Mouse (Mus musculus): ENCODE data around the gene Naga. TPM values are rescaled to one million over a fixed set of nuclear protein-coding genes. Genes with fewer than 3 reads are reported as not detected.

The Naga gene
- polyA plus RNA-seq, 1 experiment from 2014 or later, result 23.0 TPM

DNA sequence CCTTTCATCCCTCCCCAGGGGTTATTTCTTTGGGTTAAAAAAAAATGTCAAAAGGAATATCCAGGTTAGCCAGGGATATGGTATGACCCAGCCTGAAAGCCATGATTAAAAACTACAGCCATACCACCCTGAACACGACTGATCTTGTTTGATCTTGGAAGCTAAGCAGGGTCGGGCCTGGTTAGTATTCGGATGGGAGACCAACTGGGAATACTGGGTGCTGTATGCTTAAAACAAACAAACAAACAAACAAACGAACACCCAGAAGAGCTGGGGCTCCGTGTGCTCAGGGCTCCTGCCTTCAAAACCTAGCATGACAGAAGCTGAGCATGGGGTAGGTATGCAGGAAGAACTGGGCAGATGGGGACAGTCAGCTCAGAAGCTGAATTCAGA, 3.8 kb upstream of the Naga start:
- H3K4me2 ChIP-seq (ENCODE audit: low read length), result no peak overlapping the region
- H3K4me1 ChIP-seq (ENCODE audit: control insufficient read depth, insufficient read depth, low read length), result peaks cover 24% of the 10 kb centered on the region
- WGBS, result 77% methylated on average over 5 of the region's 5 CpGs
- no peaks in the 10 kb centered on the region for H3K9me3 ChIP-seq (ENCODE audit: control insufficient read depth, low read length)
- no peak overlapping the region for H3K4me3 ChIP-seq (replicated peaks; ENCODE audit: low read depth, low read length)
- peaks cover 9% of the 10 kb centered on the region for H3K27me3 ChIP-seq (ENCODE audit: control insufficient read depth, insufficient read depth, low read length)
- no peaks in the 10 kb centered on the region for H3K36me3 ChIP-seq (ENCODE audit: control insufficient read depth, insufficient read depth, low read length)
- H3K9ac ChIP-seq (replicated peaks; ENCODE audit: low read length), result no peak overlapping the region
- DNase-seq (no peak), ATAC-seq (ENCODE audit: low FRiP score, low TSS enrichment) (no peak)
- no peak overlapping the region for H3K27ac ChIP-seq (replicated peaks; ENCODE audit: low read depth, low read length)

DNA sequence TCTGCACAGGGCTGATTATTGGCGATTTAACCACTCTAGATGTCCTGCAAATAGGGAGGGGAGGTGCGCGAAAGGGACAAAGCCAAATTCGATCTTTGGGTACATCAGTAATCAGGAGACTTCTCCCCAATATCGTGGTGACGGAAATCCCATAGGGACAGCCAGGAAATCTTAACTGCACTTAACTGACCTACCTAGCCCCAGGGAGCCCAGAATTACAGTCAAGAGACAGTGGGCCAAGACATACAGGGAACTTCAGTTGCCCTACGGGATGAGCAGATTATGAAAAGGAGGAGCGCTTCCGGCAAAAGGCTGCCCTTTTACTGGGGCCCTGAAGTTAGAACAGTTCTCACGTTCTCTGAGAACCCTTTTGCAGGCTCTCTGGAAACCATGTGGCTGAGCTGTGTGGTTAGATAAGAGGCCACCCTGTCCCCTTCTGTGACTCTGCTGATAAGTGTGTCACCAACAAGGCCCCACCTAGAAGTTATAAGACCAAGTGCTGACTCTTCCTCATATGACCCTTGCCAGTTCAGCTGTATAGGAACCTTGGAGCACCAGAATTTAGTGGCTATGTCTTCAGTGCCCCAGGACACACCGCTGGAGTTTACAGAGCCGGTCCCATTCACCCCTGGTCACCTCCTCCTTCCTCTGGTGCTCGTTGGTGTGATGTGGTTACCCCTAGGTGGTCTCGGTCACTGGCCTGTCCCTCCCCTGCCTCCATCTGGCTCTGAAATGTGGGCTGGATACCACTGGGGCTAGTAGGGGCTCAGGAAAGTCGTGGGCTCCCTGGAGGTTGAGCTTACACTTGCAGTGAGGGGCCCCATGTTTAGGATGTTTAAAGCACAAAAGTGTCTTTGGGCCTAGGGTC, 3.2 kb upstream of the Naga start:
- Histone ChIP-seq H3K9ac (replicated peaks; ENCODE audit: low read length) (no peak overlapping the region), H3K27ac (replicated peaks; ENCODE audit: low read depth, low read length) (no peak overlapping the region), H3K4me3 (replicated peaks; ENCODE audit: low read depth, low read length) (no peak overlapping the region), H3K36me3 (ENCODE audit: control insufficient read depth, insufficient read depth, low read length) (no peaks in the 10 kb centered on the region), H3K4me1 (ENCODE audit: control insufficient read depth, insufficient read depth, low read length) (peaks cover 19% of the 10 kb centered on the region), H3K27me3 (ENCODE audit: control insufficient read depth, insufficient read depth, low read length) (peaks cover 9% of the 10 kb centered on the region), H3K4me2 (ENCODE audit: low read length) (peak overlapping the region; percentile 47; the same call in 1 of the 2 replicates), H3K9me3 (ENCODE audit: control insufficient read depth, low read length) (no peaks in the 10 kb centered on the region)
- no peak for DNase-seq
- ATAC-seq (ENCODE audit: low FRiP score, low TSS enrichment), result no peak
- 71% methylated on average over 15 of the region's 15 CpGs for WGBS

DNA sequence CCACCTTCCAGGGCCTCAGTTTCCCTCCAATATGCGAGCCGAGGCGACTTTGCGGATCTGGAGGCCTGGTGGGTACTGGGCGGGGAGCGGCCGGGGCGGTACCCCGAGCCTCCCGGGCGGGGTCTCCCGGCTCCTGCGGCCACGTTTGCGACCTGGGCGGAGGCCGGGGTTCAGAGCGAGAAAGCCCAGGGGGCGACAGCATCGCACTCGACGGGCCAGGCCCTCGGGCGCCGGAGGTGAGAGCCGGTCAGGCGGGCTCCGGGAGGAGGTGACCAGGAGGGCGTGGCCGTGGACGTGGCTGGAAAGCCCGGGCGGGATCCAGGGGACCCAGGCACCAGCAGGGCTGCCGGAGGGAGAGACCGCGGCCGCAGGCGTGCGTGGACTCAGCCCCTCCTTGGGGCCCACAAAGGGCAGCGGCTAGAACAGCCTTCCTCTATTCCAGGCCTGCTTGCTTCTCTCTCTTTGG, 2.3 kb upstream of the Naga start:
- WGBS, result 4% methylated on average over 40 of the region's 40 CpGs
- Histone ChIP-seq H3K4me3 (replicated peaks; ENCODE audit: low read depth, low read length) (peak overlapping the region; percentile 21), H3K27me3 (ENCODE audit: control insufficient read depth, insufficient read depth, low read length) (peaks cover 9% of the 10 kb centered on the region), H3K4me1 (ENCODE audit: control insufficient read depth, insufficient read depth, low read length) (peaks cover 14% of the 10 kb centered on the region), H3K9me3 (ENCODE audit: control insufficient read depth, low read length) (no peaks in the 10 kb centered on the region), H3K36me3 (ENCODE audit: control insufficient read depth, insufficient read depth, low read length) (no peaks in the 10 kb centered on the region), H3K27ac (replicated peaks; ENCODE audit: low read depth, low read length) (no peak overlapping the region), H3K9ac (replicated peaks; ENCODE audit: low read length) (peak overlapping the region; percentile 42; the same call in 1 of the 2 replicates), H3K4me2 (ENCODE audit: low read length) (peak overlapping the region; percentile 47)
- DNase-seq (peak; percentile 35), ATAC-seq (ENCODE audit: low FRiP score, low TSS enrichment) (no peak)

DNA sequence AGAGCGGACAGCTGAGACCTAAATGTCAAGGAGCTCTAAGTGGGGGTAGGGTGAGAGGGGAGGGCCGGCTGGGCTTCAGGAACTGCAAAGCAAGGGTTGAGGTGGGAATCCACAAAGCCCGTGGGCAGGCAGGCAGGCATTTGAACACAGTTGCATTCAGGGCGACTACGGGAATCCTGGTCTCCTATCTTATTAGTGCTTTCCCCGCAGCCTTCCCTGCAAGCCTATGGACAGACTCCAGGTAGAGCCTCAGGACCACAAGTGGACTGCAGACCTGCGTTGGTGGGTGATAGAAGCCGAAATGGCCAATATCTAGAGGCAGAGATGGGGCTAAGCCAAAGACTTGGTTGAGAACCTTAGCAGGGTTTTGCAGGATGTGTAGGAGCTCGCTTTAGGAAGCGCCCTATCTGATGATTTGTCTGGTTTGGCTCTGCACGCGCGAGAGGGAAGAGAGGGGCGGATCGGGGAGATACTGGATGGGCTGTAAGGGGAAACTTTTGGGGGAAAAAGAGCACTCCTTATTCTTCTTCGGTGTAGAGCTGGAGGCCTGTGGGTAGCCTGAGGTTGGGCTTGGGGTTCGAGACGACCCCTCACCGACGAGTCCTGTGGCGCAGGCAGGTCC, 1.8 kb upstream of the Naga start:
- H3K4me1 ChIP-seq (ENCODE audit: control insufficient read depth, insufficient read depth, low read length), result peaks cover 14% of the 10 kb centered on the region
- ATAC-seq (ENCODE audit: low FRiP score, low TSS enrichment) (no peak), DNase-seq (no peak)
- H3K27me3 ChIP-seq (ENCODE audit: control insufficient read depth, insufficient read depth, low read length), result peaks cover 9% of the 10 kb centered on the region
- H3K4me3 ChIP-seq (replicated peaks; ENCODE audit: low read depth, low read length), result peak overlapping the region; percentile 21
- H3K27ac ChIP-seq (replicated peaks; ENCODE audit: low read depth, low read length), result no peak overlapping the region
- H3K9ac ChIP-seq (replicated peaks; ENCODE audit: low read length), result no peak overlapping the region
- H3K9me3 ChIP-seq (ENCODE audit: control insufficient read depth, low read length), result no peaks in the 10 kb centered on the region
- 47% methylated on average over 21 of the region's 21 CpGs for WGBS
- peaks cover 4% of the 10 kb centered on the region; the same call in 1 of the 2 replicates for H3K36me3 ChIP-seq (ENCODE audit: control insufficient read depth, insufficient read depth, low read length)
- H3K4me2 ChIP-seq (ENCODE audit: low read length), result peak overlapping the region; percentile 47

DNA sequence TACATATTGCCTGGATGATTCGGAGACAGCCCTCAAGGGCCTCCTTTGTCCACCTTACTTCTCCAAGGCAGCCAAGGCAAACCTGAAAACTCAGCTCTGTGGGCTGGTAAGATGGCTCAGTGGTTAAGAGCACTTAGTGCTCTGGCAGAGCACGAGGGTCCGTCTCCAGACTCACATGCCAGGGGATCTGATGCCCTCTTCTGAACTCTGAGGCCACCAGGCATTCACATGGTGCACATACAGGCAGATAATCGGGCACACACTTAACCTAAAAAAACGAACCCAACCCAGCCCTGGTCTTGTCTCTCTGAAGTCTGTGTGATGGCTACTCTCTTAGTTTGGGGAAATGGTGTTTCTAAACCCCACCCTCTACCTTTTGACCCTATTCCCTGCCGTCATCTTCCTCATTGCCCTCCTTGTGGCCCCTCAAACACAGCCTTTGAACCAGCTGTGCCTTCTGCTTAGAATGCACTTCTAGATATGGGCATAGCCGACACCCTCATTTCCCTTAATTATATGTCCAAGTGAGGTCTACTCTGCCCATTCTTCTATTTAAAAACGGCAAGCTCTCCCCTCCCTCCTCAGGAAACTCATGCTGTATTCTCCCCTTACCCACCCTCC, 1.0 kb upstream of the Naga start:
- DNase-seq (no peak), ATAC-seq (ENCODE audit: low FRiP score, low TSS enrichment) (no peak)
- H3K9ac ChIP-seq (replicated peaks; ENCODE audit: low read length), result no peak overlapping the region
- peaks cover 8% of the 10 kb centered on the region; the same call in 1 of the 2 replicates for H3K36me3 ChIP-seq (ENCODE audit: control insufficient read depth, insufficient read depth, low read length)
- 81% methylated on average over 8 of the region's 8 CpGs for WGBS
- H3K4me3 ChIP-seq (replicated peaks; ENCODE audit: low read depth, low read length), result no peak overlapping the region
- H3K9me3 ChIP-seq (ENCODE audit: control insufficient read depth, low read length), result no peaks in the 10 kb centered on the region
- H3K4me2 ChIP-seq (ENCODE audit: low read length), result no peak overlapping the region
- peaks cover 9% of the 10 kb centered on the region for H3K27me3 ChIP-seq (ENCODE audit: control insufficient read depth, insufficient read depth, low read length)
- H3K4me1 ChIP-seq (ENCODE audit: control insufficient read depth, insufficient read depth, low read length), result peaks cover 14% of the 10 kb centered on the region
- no peak overlapping the region for H3K27ac ChIP-seq (replicated peaks; ENCODE audit: low read depth, low read length)

DNA sequence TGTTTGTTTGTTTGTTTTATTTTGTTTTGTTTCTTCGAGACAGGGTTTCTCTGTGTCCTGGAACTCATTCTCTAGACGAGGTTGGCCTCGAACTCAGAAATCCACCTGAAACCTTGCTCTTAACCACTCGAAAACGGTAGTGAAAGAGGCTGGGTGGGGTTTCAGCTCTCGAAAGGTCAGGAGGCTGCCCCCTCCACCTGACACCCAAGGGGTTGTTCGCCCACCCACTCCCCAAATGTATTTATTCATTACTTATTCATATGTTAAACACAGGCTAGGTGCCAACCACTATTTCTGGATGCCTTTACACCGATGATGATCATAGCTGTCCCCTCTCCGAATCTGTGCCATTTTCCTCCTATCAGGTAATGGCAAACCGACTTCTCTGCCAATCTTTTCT, 425 bp upstream of the Naga start:
- H3K27ac ChIP-seq (replicated peaks; ENCODE audit: low read depth, low read length), result no peak overlapping the region
- 61% methylated on average over 10 of the region's 10 CpGs for WGBS
- peaks cover 9% of the 10 kb centered on the region for H3K27me3 ChIP-seq (ENCODE audit: control insufficient read depth, insufficient read depth, low read length)
- H3K4me3 ChIP-seq (replicated peaks; ENCODE audit: low read depth, low read length), result peak overlapping the region; percentile 52
- peaks cover 8% of the 10 kb centered on the region; the same call in 1 of the 2 replicates for H3K36me3 ChIP-seq (ENCODE audit: control insufficient read depth, insufficient read depth, low read length)
- H3K4me2 ChIP-seq (ENCODE audit: low read length), result peak overlapping the region; percentile 69
- no peaks in the 10 kb centered on the region for H3K9me3 ChIP-seq (ENCODE audit: control insufficient read depth, low read length)
- ATAC-seq (ENCODE audit: low FRiP score, low TSS enrichment) (no peak), DNase-seq (no peak)
- peaks cover 14% of the 10 kb centered on the region for H3K4me1 ChIP-seq (ENCODE audit: control insufficient read depth, insufficient read depth, low read length)
- peak overlapping the region; percentile 51; the same call in 1 of the 2 replicates for H3K9ac ChIP-seq (replicated peaks; ENCODE audit: low read length)

DNA sequence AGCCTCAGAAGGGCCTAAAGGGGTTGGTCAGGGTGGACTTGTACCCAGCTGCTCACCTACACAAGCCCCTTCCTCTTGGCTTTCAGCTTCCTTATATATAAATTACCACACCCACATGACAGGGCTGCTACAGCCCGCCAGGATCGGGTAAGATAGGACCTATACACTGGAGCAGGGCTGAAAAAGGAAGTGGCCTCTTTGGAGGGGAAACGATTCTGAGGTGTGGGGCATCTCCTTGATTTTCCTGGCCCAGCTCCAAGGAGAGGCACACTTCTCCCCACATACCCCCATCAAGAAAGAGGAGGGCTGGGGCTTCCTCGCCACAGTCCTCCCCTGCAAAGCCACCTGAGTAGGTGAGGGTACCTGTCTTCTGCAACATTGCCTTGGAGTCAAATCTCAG, 850 bp downstream of the Naga start:
- no peak overlapping the region for H3K27ac ChIP-seq (replicated peaks; ENCODE audit: low read depth, low read length)
- H3K9ac ChIP-seq (replicated peaks; ENCODE audit: low read length), result peak overlapping the region; percentile 51
- 56% methylated on average over 4 of the region's 4 CpGs for WGBS

DNA sequence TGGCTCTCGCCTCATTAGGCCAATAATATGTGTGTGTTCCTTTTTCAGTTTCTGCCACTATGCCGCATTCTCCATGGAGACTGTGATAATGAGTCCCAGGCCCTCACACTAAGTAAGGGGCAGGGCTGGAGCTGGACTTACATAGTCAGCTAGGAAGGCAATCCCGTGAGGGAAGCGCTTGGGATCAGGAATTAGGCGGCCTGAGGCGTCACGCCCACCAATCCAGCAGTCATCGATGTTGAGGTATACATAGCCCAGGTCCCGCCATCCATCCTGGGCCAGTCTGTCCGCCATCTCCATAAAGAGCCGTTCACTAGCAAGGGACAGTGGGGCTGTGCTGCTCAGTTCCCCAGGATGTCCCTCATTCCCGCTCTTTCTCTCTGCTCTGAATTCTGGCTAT, 2.1 kb downstream of the Naga start:
- no peak overlapping the region for H3K4me2 ChIP-seq (ENCODE audit: low read length)
- H3K9ac ChIP-seq (replicated peaks; ENCODE audit: low read length), result no peak overlapping the region
- no peaks in the 10 kb centered on the region for H3K9me3 ChIP-seq (ENCODE audit: control insufficient read depth, low read length)
- no peak overlapping the region for H3K27ac ChIP-seq (replicated peaks; ENCODE audit: low read depth, low read length)
- no peak for DNase-seq
- no peak for ATAC-seq (ENCODE audit: low FRiP score, low TSS enrichment)
- H3K4me3 ChIP-seq (replicated peaks; ENCODE audit: low read depth, low read length), result no peak overlapping the region
- WGBS, result 76% methylated on average over 12 of the region's 12 CpGs
- H3K4me1 ChIP-seq (ENCODE audit: control insufficient read depth, insufficient read depth, low read length), result peaks cover 14% of the 10 kb centered on the region
- peaks cover 9% of the 10 kb centered on the region for H3K27me3 ChIP-seq (ENCODE audit: control insufficient read depth, insufficient read depth, low read length)
- H3K36me3 ChIP-seq (ENCODE audit: control insufficient read depth, insufficient read depth, low read length), result peaks cover 8% of the 10 kb centered on the region; the same call in 1 of the 2 replicates

More for the DNA sequence above, 850 bp downstream of the Naga start:
- no peak for ATAC-seq (ENCODE audit: low FRiP score, low TSS enrichment)
- H3K27me3 ChIP-seq (ENCODE audit: control insufficient read depth, insufficient read depth, low read length), result peaks cover 9% of the 10 kb centered on the region
- H3K9me3 ChIP-seq (ENCODE audit: control insufficient read depth, low read length), result no peaks in the 10 kb centered on the region
- peaks cover 14% of the 10 kb centered on the region for H3K4me1 ChIP-seq (ENCODE audit: control insufficient read depth, insufficient read depth, low read length)
- H3K36me3 ChIP-seq (ENCODE audit: control insufficient read depth, insufficient read depth, low read length), result peaks cover 8% of the 10 kb centered on the region; the same call in 1 of the 2 replicates
- H3K4me2 ChIP-seq (ENCODE audit: low read length), result peak overlapping the region; percentile 69
- peak overlapping the region; percentile 52 for H3K4me3 ChIP-seq (replicated peaks; ENCODE audit: low read depth, low read length)
- no peak for DNase-seq
